Mouse (Mus musculus): ENCODE measurements around the gene Egf. TPM values are rescaled to one million over a fixed set of nuclear protein-coding genes. Genes with fewer than 3 reads are reported as not detected.
"Not testable (repeated sequence)": the region's sequence is repeated elsewhere in the genome, so short reads cannot be mapped to it uniquely, and the experiment has no call there.

The Egf gene
- polyA plus RNA-seq, 1 experiment from 2014 or later, result 2.6 TPM

- Histone ChIP-seq H3K27ac (no peak overlapping the region), H3K4me3 (replicated peaks; ENCODE audit: low read depth, low read length) (no peak overlapping the region), H3K9me3 (replicated peaks; ENCODE audit: low read length) (no peaks in the 10 kb centered on the region), H3K4me1 (replicated peaks; ENCODE audit: insufficient read depth, low read length) (no peaks in the 10 kb centered on the region), H3K27me3 (ENCODE audit: insufficient read depth, low read length) (no peaks in the 10 kb centered on the region), H3K36me3 (ENCODE audit: insufficient read depth, low read length) (no peaks in the 10 kb centered on the region), H3K4me2 (ENCODE audit: low read length) (no peak overlapping the region), H3K9ac (ENCODE audit: low read depth, low read length) (no peak overlapping the region)
- 88% methylated on average over 3 of the region's 3 CpGs for WGBS
- no peak for DNase-seq (ENCODE audit: low spot score)
- ATAC-seq (replicated peaks; ENCODE audit: low FRiP score, low read depth), result no peak
- TF ChIP-seq CTCF (IDR thresholded peaks at IDR 0.05; ENCODE audit: low read depth), result no peak
Measured at GRCm38 (mm10) chr3:129782746-129783145, 27.6 kb upstream of the Egf start.

GRCm38 (mm10) chr3:129781435-129781834 lies 26.3 kb upstream of the Egf start:
- no peaks in the 10 kb centered on the region for H3K9me3 ChIP-seq (replicated peaks; ENCODE audit: low read length)
- no peaks in the 10 kb centered on the region for H3K36me3 ChIP-seq (ENCODE audit: insufficient read depth, low read length)
- TF ChIP-seq CTCF (IDR thresholded peaks at IDR 0.05; ENCODE audit: low read depth), result no peak
- H3K9ac ChIP-seq (ENCODE audit: low read depth, low read length), result no peak overlapping the region
- no peak overlapping the region for H3K4me2 ChIP-seq (ENCODE audit: low read length)
- no peaks in the 10 kb centered on the region for H3K4me1 ChIP-seq (replicated peaks; ENCODE audit: insufficient read depth, low read length)
- H3K27me3 ChIP-seq (ENCODE audit: insufficient read depth, low read length), result no peaks in the 10 kb centered on the region
- 41% methylated on average over 10 of the region's 10 CpGs for WGBS
- H3K27ac ChIP-seq, result no peak overlapping the region
- ATAC-seq (replicated peaks; ENCODE audit: low FRiP score, low read depth), result no peak
- no peak overlapping the region for H3K4me3 ChIP-seq (replicated peaks; ENCODE audit: low read depth, low read length)
- peak; percentile 4 for DNase-seq (ENCODE audit: low spot score)

- ATAC-seq (replicated peaks; ENCODE audit: low FRiP score, low read depth), result no peak
- WGBS, result 83% methylated on average over 6 of the region's 6 CpGs
- H3K4me2 ChIP-seq (ENCODE audit: low read length), result no peak overlapping the region
Measured at GRCm38 (mm10) chr3:129771210-129771609, 16.1 kb upstream of the Egf start.

GRCm38 (mm10) chr3:129766971-129767794 lies 12.1 kb upstream of the Egf start:
- Histone ChIP-seq H3K9me3 (replicated peaks; ENCODE audit: low read length) (no peaks in the 10 kb centered on the region), H3K27me3 (ENCODE audit: insufficient read depth, low read length) (no peaks in the 10 kb centered on the region), H3K36me3 (ENCODE audit: insufficient read depth, low read length) (no peaks in the 10 kb centered on the region), H3K27ac (no peak overlapping the region), H3K4me2 (ENCODE audit: low read length) (no peak overlapping the region), H3K4me3 (replicated peaks; ENCODE audit: low read depth, low read length) (no peak overlapping the region), H3K9ac (ENCODE audit: low read depth, low read length) (no peak overlapping the region), H3K4me1 (replicated peaks; ENCODE audit: insufficient read depth, low read length) (no peaks in the 10 kb centered on the region)
- WGBS, result 82% methylated on average over 10 of the region's 10 CpGs
- TF ChIP-seq CTCF (IDR thresholded peaks at IDR 0.05; ENCODE audit: low read depth), result no peak
- ATAC-seq (replicated peaks; ENCODE audit: low FRiP score, low read depth) (no peak), DNase-seq (ENCODE audit: low spot score) (no peak)

More at GRCm38 (mm10) chr3:129771210-129771609, 16.1 kb upstream of the Egf start:
- H3K9ac ChIP-seq (ENCODE audit: low read depth, low read length), result no peak overlapping the region
- no peaks in the 10 kb centered on the region for H3K4me1 ChIP-seq (replicated peaks; ENCODE audit: insufficient read depth, low read length)
- no peaks in the 10 kb centered on the region for H3K27me3 ChIP-seq (ENCODE audit: insufficient read depth, low read length)
- no peak overlapping the region for H3K27ac ChIP-seq
- DNase-seq (ENCODE audit: low spot score), result no peak
- H3K9me3 ChIP-seq (replicated peaks; ENCODE audit: low read length), result no peaks in the 10 kb centered on the region
- H3K4me3 ChIP-seq (replicated peaks; ENCODE audit: low read depth, low read length), result no peak overlapping the region
- no peaks in the 10 kb centered on the region for H3K36me3 ChIP-seq (ENCODE audit: insufficient read depth, low read length)
- TF ChIP-seq CTCF (IDR thresholded peaks at IDR 0.05; ENCODE audit: low read depth), result no peak

GRCm38 (mm10) chr3:129766106-129766505 lies 11.0 kb upstream of the Egf start:
- Histone ChIP-seq H3K4me2 (ENCODE audit: low read length) (no peak overlapping the region), H3K27me3 (ENCODE audit: insufficient read depth, low read length) (no peaks in the 10 kb centered on the region), H3K4me3 (replicated peaks; ENCODE audit: low read depth, low read length) (no peak overlapping the region), H3K27ac (no peak overlapping the region), H3K36me3 (ENCODE audit: insufficient read depth, low read length) (no peaks in the 10 kb centered on the region), H3K9me3 (replicated peaks; ENCODE audit: low read length) (no peaks in the 10 kb centered on the region), H3K9ac (ENCODE audit: low read depth, low read length) (no peak overlapping the region), H3K4me1 (replicated peaks; ENCODE audit: insufficient read depth, low read length) (no peaks in the 10 kb centered on the region)
- DNase-seq (ENCODE audit: low spot score) (no peak), ATAC-seq (replicated peaks; ENCODE audit: low FRiP score, low read depth) (no peak)
- 86% methylated on average over 2 of the region's 4 CpGs for WGBS
- TF ChIP-seq CTCF (IDR thresholded peaks at IDR 0.05; ENCODE audit: low read depth), result no peak

- not testable (repeated sequence) for H3K36me3 ChIP-seq (ENCODE audit: insufficient read depth, low read length); H3K4me3 ChIP-seq (replicated peaks; ENCODE audit: low read depth, low read length); H3K4me1 ChIP-seq (replicated peaks; ENCODE audit: insufficient read depth, low read length); H3K9ac ChIP-seq (ENCODE audit: low read depth, low read length); ATAC-seq (replicated peaks; ENCODE audit: low FRiP score, low read depth); H3K27ac ChIP-seq; H3K27me3 ChIP-seq (ENCODE audit: insufficient read depth, low read length); DNase-seq (ENCODE audit: low spot score); H3K4me2 ChIP-seq (ENCODE audit: low read length); H3K9me3 ChIP-seq (replicated peaks; ENCODE audit: low read length)
- 91% methylated on average over 1 of the region's 1 CpGs for WGBS
Measured at GRCm38 (mm10) chr3:129757599-129757998, 2.5 kb upstream of the Egf start.
